Comparison of ENCODE assay signal across 13 mouse cellular contexts in genomic region chr15:23470527-23471475, GRCm38 (mm10).
DNase-seq lines count a peak whose midpoint lies in the region; ATAC-seq and TF ChIP-seq lines count a peak whose summit lies in the region.
"Had no signal": no experiment of that assay in that cellular context is flagged by ENCODE, and none has a peak within 500 bp of the region (broad histone marks: within the 10 kb centered on the region; RNA-seq: fewer than 3 reads in every experiment).

No protein-coding gene starts in this region.

- 84% methylated on average over 7 of the region's 7 CpGs for WGBS in forebrain, embryonic 14.5 days
- 84% methylated on average over 7 of the region's 7 CpGs for WGBS in forebrain, embryonic 13.5 days

- no peaks in the 10 kb centered on the region for H3K4me1 ChIP-seq in forebrain, embryonic 14.5 days (ENCODE audit: control insufficient read depth, insufficient read depth, low read length)
- no peaks in the 10 kb centered on the region for H3K4me1 ChIP-seq in forebrain, embryonic 13.5 days
- H3K4me1 ChIP-seq: limb, embryonic 13.5 days had no signal

- no peak overlapping the region for H3K27ac ChIP-seq in forebrain, embryonic 14.5 days (ENCODE audit: low read depth, low read length)
- no peak overlapping the region for H3K27ac ChIP-seq in forebrain, embryonic 13.5 days
- H3K27ac ChIP-seq in layer of hippocampus, adult 2 months: no peak overlapping the region
- H3K27ac ChIP-seq: limb, embryonic 13.5 days had no signal

- TF ChIP-seq CTCF in layer of hippocampus, adult 2 months (conservative IDR thresholded peaks at IDR 0.05): peak; percentile 73

- 0 out of 2 replicates have a peak, but pooled peaks cover 5% of the 10 kb centered on the region for H3K9me3 ChIP-seq in forebrain, embryonic 14.5 days (replicated peaks; ENCODE audit: control insufficient read depth, low read length)
- H3K9me3 ChIP-seq in forebrain, embryonic 13.5 days (replicated peaks): no peaks in the 10 kb centered on the region
- H3K9me3 ChIP-seq: limb, embryonic 13.5 days had no signal

- no peak for ATAC-seq in forebrain, embryonic 14.5 days
- no peak; the same call in 1 of the 2 replicates for ATAC-seq in forebrain, embryonic 13.5 days
- ATAC-seq: hindbrain, embryonic 16.5 days had no signal

- H3K36me3 ChIP-seq in forebrain, embryonic 14.5 days (ENCODE audit: control insufficient read depth, insufficient read depth, low read length): no peaks in the 10 kb centered on the region
- no peaks in the 10 kb centered on the region for H3K36me3 ChIP-seq in forebrain, embryonic 13.5 days (ENCODE audit: poor library complexity, severe bottlenecking)
- H3K36me3 ChIP-seq: limb, embryonic 13.5 days had no signal

- no peak overlapping the region for H3K9ac ChIP-seq in forebrain, embryonic 14.5 days (ENCODE audit: low read length)
- no peak overlapping the region for H3K9ac ChIP-seq in forebrain, embryonic 13.5 days
- H3K9ac ChIP-seq: limb, embryonic 13.5 days had no signal

- peak; percentile 53 for DNase-seq in forebrain, embryonic 14.5 days (ENCODE audit: low spot score)
- no peak for DNase-seq in layer of hippocampus, adult 2 months (ENCODE audit: low spot score in 2 of 2)
- no peak for DNase-seq in layer of hippocampus, adult 9-10 months (ENCODE audit: low spot score)
- peak; percentile 2 for DNase-seq in A20 (ENCODE audit: low read depth, low spot score)
- DNase-seq in ZHBTc4 (ENCODE audit: low read depth, low spot score): peak; percentile 28
- DNase-seq in gastrocnemius, postnatal 36 days: no peak
- no peak for DNase-seq in left cerebral cortex, adult 11 months (ENCODE audit: low spot score)
- DNase-seq: adrenal gland, postnatal 10 days; heart, adult 11 months; kidney, postnatal 25 days had no signal

- no peak overlapping the region for H3K4me3 ChIP-seq in forebrain, embryonic 14.5 days (ENCODE audit: low read depth, low read length)
- H3K4me3 ChIP-seq in forebrain, embryonic 13.5 days: no peak overlapping the region
- no peak overlapping the region for H3K4me3 ChIP-seq in layer of hippocampus, adult 2 months
- H3K4me3 ChIP-seq: limb, embryonic 13.5 days had no signal

- no peak overlapping the region for H3K4me2 ChIP-seq in forebrain, embryonic 14.5 days (ENCODE audit: low read length)
- H3K4me2 ChIP-seq in forebrain, embryonic 13.5 days: no peak overlapping the region
- H3K4me2 ChIP-seq: limb, embryonic 13.5 days had no signal

- intact Hi-C loops in gastrocnemius, postnatal 36 days (cut with DNase I): no loop called here

- H3K27me3 ChIP-seq in forebrain, embryonic 14.5 days (replicated peaks; ENCODE audit: control insufficient read depth, insufficient read depth, low read length): no peaks in the 10 kb centered on the region
- H3K27me3 ChIP-seq in forebrain, embryonic 13.5 days: no peaks in the 10 kb centered on the region
- H3K27me3 ChIP-seq: limb, embryonic 13.5 days had no signal

Comparison
In these comparisons a context has a peak if more than half of its experiments do, and no peak if none do; other contexts are left out.
1. DNase-seq: peak in forebrain, embryonic 14.5 days (single experiment), A20 (single experiment) and ZHBTc4 (single experiment); none in layer of hippocampus, adult 2 months (0 of 2), layer of hippocampus, adult 9-10 months (single experiment), gastrocnemius, postnatal 36 days (0 of 2) and left cerebral cortex, adult 11 months (single experiment).